Mouse (Mus musculus) C2C12 (cell line): ENCODE results near the gene Gtsf2.
"Not testable (repeated sequence)": the region's sequence is repeated elsewhere in the genome, so short reads cannot be mapped to it uniquely, and the experiment has no call there.

ENCODE experiments used
- CEBPB ChIP-seq: IDR thresholded peaks from one replicate; pipeline ENCODE4 v1.6.1; 2011; ENCODE audit warnings: low read depth, mild to moderate bottlenecking, control low read depth, moderate library complexity
- CTCF ChIP-seq: IDR thresholded peaks from one replicate; pipeline ENCODE4 v1.5.1; 2011; ENCODE audit not compliant: control insufficient read depth, insufficient read depth, insufficient read length
- FOSL1 ChIP-seq: IDR thresholded peaks from one replicate; pipeline ENCODE4 v1.8.0; 2011; ENCODE audit warnings: mild to moderate bottlenecking, low read length; ENCODE audit not compliant: poor library complexity, insufficient read depth, severe bottlenecking
- MAX ChIP-seq: IDR thresholded peaks from one replicate; pipeline ENCODE4 v1.6.1; 2011; ENCODE audit warnings: mild to moderate bottlenecking, control low read depth
- MYOG ChIP-seq: IDR thresholded peaks from one replicate; pipeline ENCODE4 v1.6.1; 2011; ENCODE audit not compliant: control insufficient read depth, insufficient read length; ENCODE audit errors: extremely low read depth
- USF1 ChIP-seq: IDR thresholded peaks from one replicate; pipeline ENCODE4 v1.6.1; 2011; ENCODE audit warnings: low read depth, mild to moderate bottlenecking, control low read depth, moderate library complexity

- not testable (repeated sequence) for TF ChIP-seq CTCF, USF1, MAX, FOSL1, CEBPB, MYOG
Measured at GRCm38 (mm10) chr15:103405586-103405985, 42.7 kb downstream of the Gtsf2 start.
